Mouse (Mus musculus) ES-CJ7 (cell line): ENCODE results near the gene She.

Experiments used
- DNase-seq: peaks from one replicate; pipeline ENCODE4 v3.0.0; 2011; ENCODE audit warnings: low read depth, low spot score

She gene

GRCm38 (mm10) chr3:89817056-89817455 is 14.1 kb upstream of the She start:
- DNase-seq = peak; percentile 59

DNA sequence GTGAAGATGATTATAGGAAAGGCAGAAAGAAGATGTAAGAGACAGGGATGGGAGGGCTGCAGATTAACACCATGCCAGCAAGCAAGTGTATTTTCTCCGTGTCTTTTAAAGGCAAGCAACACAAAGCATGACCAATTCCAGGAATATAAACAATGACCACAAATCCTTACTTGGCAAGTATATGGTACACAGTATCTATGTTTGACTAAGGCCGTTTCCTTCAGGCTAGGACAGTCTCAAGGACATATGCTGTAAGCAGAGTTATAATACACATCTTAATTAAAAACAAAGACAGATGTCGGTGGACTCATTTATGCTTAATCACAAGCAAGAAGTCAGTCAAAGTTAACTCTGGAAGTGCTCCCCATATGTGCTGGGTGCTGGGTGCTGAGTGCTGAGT is 12.6 kb upstream of the She start:
- DNase-seq = no peak

DNA sequence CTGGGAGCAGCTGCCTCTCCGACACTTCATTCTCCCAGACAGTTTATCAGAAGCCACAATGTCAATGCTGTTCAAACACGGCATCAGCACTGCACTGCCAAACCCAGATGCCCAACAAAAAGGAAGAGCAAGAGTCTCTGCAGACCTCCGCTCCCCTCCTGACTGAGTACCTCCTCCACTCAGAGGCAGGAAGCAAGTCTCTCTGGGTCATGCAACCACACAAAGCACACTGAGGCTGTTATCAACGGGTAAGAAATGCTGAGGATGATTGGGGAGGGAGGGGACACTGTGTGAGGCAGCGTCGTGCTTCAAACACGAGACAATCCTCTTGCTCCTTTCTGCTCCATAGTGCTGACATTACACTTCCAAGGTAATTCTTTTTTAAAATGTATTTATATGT is 11.3 kb upstream of the She start:
- DNase-seq = no peak

GRCm38 (mm10) chr3:89820311-89821095 is 10.7 kb upstream of the She start:
- DNase-seq = no peak

DNA sequence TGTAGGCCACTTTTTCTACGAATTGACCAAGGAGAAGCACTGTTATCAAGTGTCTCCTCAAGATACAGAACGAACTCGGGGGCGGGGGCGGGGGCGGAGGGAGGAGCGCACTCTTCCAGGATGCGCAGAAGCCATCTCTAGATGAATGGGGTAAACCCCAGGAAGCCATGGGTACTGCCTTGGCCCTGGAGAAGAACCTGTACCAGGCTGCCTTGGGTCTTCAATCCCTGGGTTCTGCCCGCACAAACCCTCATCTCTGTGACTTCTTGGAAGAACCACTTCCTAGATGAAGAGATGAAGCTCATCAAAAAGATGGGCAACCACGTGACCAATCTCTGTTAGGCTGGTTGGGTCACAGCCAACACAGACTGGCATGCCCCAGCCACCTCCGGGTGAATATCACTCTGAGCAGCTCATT is 10.1 kb upstream of the She start:
- no peak for DNase-seq

GRCm38 (mm10) chr3:89821548-89822480 is 9.4 kb upstream of the She start:
- DNase-seq = no peak

GRCm38 (mm10) chr3:89823594-89823993 is 7.6 kb upstream of the She start:
- no peak for DNase-seq

GRCm38 (mm10) chr3:89826295-89826694 is 4.9 kb upstream of the She start:
- peak; percentile 94 for DNase-seq

- DNase-seq = no peak
Observed at GRCm38 (mm10) chr3:89835362-89835761, 4.2 kb downstream of the She start.

DNA sequence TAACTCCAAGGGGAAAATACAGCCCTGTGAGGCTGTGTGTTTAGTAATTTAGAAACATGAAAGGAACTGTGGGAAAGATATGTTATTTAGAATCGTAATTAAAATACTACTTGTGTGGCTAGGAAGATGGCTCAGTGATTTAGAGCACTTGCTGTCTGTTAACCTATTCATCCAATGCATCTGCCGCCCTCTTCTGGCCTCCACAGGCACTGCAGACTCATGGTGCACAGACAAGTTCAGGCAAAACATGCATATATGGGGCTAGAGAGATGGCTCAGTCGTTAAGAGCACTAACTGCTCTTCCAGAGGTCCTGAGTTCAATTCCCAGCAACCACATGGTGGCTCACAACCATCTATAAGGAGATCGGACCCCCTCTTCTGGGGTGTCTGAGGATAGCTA is 11.1 kb downstream of the She start:
- peak; percentile 95 for DNase-seq

GRCm38 (mm10) chr3:89843148-89843547 is 12.0 kb downstream of the She start:
- DNase-seq = peak; percentile 84

GRCm38 (mm10) chr3:89845814-89846213 is 14.6 kb downstream of the She start:
- DNase-seq = no peak

- no peak for DNase-seq
Observed at GRCm38 (mm10) chr3:89847126-89847525, 16.0 kb downstream of the She start.

DNA sequence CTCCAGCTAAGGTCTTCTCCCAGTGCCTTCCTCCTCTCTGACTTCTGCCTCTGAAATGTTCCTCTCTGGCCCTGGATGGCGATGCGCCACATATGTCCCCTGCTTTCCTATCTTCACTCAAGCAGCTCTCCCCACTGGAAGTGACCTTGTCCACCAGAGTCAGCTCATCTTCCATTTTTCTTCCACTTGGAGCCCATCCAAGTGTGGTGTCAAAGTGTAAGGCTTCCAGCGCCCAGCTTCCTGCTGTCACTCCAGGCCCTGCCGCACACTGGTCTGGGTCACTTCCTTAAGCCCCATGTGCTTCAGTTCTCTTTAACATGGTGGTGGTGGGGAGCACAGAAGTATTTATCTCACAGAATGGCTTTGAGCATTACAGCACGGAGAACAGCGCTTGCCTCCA is 16.4 kb downstream of the She start:
- no peak for DNase-seq

- DNase-seq = no peak
Observed at GRCm38 (mm10) chr3:89848083-89848482, 16.9 kb downstream of the She start.

DNA sequence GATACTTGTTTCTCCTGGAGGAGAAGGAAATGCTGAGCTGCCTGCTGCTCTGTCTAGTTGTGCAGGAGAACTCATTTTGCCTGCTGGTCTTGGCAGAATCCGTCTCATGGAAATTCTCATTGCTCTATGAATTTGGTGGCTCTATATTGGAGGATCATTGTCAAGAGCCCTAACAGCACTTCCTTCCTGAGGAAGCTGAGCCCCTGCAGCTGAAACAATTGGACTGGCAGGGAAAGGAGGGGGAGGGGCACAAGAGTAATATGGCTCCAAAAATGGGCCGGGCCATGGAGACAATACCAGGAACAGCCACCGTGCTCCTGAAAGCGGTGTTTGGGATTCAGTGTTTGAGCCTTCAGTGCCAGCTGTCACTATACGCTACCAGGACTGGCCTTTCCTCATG is 22.6 kb downstream of the She start:
- no peak for DNase-seq

GRCm38 (mm10) chr3:89857353-89857752 is 26.2 kb downstream of the She start:
- DNase-seq = peak; percentile 70

GRCm38 (mm10) chr3:89858123-89858522 is 27.0 kb downstream of the She start:
- DNase-seq = peak; percentile 76

DNA sequence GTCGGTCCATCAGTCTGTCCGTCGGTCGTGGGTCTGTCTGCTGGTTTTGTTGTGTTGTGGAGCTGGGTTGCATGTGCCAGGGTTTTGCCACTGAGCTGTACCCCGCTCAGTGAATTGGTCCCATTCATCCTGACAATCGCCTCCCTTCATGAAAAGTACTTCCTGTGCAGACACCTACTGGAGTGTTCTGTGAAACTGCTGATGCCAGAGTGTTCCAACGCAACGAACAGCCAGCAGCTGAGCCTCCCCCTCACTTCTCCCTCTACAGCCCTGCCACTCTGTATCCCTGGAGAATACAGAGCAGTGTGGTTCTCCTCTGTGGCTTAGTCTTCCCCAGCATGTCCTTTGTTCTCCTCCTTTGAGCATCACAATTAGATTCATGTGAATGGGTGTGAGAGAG is 27.7 kb downstream of the She start:
- no peak for DNase-seq

DNA sequence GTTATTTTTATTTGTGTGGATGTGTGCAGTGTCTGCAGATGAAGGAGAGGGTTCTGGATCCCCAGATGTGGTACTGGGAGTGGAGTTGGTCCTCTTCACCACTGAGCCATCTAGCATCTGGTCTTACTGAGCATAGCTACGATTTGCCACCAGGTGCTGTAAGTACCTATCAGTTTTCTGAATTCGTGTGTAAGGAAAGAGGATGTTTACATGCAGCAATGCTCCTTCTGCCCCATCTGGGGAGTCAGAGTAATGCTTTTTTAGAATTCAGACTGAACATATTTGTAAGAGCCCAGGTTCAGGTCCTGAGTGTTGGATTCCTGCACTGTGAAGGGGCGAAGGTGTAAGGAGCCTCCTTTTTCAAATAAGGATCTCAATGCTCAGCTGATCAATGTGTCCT is 28.8 kb downstream of the She start:
- no peak for DNase-seq

- no peak for DNase-seq
Observed at GRCm38 (mm10) chr3:89860343-89860742, 29.2 kb downstream of the She start.

GRCm38 (mm10) chr3:89861070-89861469 is 29.9 kb downstream of the She start:
- DNase-seq = no peak
